Mouse (Mus musculus): Measurements from ENCODE around the gene Fbxo48. TPM values are rescaled to one million over a fixed set of nuclear protein-coding genes. Genes with fewer than 3 reads are reported as not detected.
A peak's percentile ranks its signal among the peaks of the same experiment; 100 is the strongest.

The Fbxo48 gene
- polyA plus RNA-seq (2015; fragmentation: Nextera tagmentation; extraction: Ambion mirVana), result 1.4 and 1.7 TPM in 2 replicates

DNA sequence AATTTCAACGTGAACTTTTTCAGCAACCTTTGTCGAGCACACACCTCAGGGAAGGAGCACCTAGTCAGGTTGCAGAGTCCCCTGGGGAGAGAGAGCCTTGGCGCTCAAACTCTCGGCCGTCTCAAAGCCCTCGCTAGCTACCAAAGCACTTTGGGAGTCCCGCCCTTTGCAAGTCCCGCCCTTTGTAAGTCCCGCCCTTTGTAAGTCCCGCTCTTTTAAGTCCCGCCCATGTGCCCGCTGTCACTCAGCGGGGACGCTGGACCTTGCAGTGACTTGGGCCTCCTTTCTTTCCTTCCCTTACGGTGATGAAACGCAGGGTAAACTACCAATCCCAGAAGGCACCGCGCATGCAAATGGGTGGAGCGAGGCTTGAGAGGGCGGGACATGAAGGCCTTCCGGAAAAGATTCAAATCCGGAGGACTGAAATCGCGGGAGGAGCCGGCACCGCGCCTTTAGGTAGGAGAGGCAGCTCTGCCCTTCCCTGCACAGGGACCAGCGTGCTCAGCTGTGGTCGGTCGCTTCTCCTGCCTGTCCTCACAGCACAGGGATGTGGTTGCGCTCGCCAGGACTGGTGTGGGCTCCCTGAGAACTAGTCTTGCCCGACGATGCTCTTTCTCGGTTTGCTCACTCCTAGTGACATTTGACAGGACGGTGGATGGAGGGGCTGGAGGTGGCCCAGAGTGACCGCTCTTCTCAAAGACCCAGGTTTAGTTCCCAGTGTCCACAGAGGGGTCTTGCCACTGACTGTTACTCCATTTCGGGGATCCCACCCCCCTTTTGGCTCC, at the start of gene Fbxo48:
Gene Fbxo48 (plus strand): TSS at position 400 of the 785 bp plus-strand sequence.
- peak; percentile 100 for ATAC-seq (ENCODE audit: insufficient read depth, low FRiP score, low read depth)
- peak within 1 kb of the TSS; percentile 65 for H3K4me2 ChIP-seq
- peak within 1 kb of the TSS; percentile 58 for H3K4me3 ChIP-seq (replicated peaks)
- under 1% methylated on average over 38 of the region's 38 CpGs for WGBS
- no peaks in the 10 kb centered on the region for H3K36me3 ChIP-seq
- no peaks in the 10 kb centered on the region for H3K4me1 ChIP-seq
- no peaks in the 10 kb centered on the region for H3K9me3 ChIP-seq
- peak within 1 kb of the TSS; percentile 19 for H3K9ac ChIP-seq
- no peaks in the 10 kb centered on the region for H3K27me3 ChIP-seq (replicated peaks)
- H3K27ac ChIP-seq, result peak within 1 kb of the TSS; percentile 38; the same call in 1 of the 2 replicates

DNA sequence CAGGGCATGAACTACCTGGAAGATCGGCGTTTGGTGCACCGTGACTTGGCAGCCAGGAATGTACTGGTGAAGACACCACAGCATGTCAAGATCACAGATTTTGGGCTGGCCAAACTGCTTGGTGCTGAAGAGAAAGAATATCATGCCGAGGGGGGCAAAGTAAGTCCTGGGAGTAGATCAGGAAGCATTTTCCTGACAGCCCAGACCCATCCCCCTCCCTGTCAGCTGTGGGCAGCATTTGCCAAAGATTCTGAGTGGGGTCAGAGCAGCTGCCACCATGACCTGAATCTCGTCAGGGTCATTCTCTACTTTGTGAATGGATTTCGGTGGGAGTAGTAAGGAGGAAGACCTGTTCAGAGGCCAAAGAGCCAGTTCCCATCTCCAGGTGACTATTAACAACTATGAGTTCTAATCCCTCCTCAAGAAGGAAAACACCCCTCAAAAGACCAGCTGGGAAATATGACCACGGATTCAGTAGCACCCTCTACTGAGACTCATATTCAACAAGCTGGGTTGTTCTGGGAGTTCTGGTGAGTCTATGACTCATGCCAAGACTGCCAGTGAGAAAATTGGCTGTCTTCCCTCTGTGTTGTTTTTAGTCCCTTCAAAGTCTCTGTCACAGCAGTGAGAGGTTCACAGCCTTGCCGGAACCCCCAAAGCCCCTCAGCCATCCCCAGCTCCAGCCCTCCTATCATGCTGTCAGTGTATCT, 46.7 kb upstream of the Fbxo48 start:
- WGBS, result 75% methylated on average over 8 of the region's 8 CpGs
- H3K36me3 ChIP-seq, result peaks cover 13% of the 10 kb centered on the region; the same call in 1 of the 2 replicates
- H3K4me3 ChIP-seq (replicated peaks), result no peak overlapping the region
- no peak overlapping the region for H3K27ac ChIP-seq
- ATAC-seq (ENCODE audit: insufficient read depth, low FRiP score, low read depth), result no peak
- no peaks in the 10 kb centered on the region for H3K27me3 ChIP-seq (replicated peaks)
- H3K4me1 ChIP-seq, result no peaks in the 10 kb centered on the region
- no peak overlapping the region for H3K4me2 ChIP-seq
- no peaks in the 10 kb centered on the region for H3K9me3 ChIP-seq
- no peak overlapping the region for H3K9ac ChIP-seq

DNA sequence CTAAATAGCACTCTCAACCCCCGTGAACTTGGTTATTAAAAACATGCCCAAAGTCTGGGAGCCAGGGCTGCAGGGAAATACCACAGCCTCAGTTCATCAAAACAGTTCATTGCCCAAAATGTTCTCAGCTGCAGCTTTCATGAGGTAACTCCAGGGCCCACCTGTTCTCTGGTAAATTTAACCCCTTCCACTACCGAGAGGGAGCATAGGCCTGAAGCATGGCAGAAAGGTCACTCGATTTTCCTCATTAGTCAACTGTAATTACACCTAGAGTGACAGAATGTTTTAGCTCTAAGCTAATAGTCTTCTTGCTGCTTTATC, 46.2 kb upstream of the Fbxo48 start:
- peaks cover 14% of the 10 kb centered on the region for H3K36me3 ChIP-seq
- no peak overlapping the region for H3K9ac ChIP-seq
- WGBS, result 48% methylated on average over 3 of the region's 3 CpGs

DNA sequence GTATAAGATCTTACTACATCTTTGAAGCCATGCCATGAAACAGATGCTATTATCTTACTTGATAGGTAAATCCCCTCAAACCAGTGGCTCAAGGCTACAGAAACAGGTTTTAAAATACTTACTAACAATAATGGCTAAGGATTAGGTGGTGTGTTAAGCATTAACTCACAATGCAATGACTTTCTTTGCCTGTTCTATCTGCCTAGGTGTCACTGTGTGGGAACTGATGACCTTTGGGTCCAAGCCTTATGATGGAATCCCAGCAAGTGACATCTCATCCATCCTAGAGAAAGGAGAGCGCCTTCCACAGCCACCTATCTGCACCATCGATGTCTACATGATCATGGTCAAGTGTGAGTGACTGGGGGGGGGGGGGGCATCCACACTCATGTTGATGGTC, 44.6 kb upstream of the Fbxo48 start:
- H3K4me1 ChIP-seq, result no peaks in the 10 kb centered on the region
- no peak overlapping the region for H3K4me2 ChIP-seq
- H3K9me3 ChIP-seq, result no peaks in the 10 kb centered on the region
- 90% methylated on average over 2 of the region's 2 CpGs for WGBS
- H3K4me3 ChIP-seq (replicated peaks), result no peak overlapping the region
- no peak overlapping the region for H3K27ac ChIP-seq
- ATAC-seq (ENCODE audit: insufficient read depth, low FRiP score, low read depth), result no peak
- H3K36me3 ChIP-seq, result peaks cover 23% of the 10 kb centered on the region
- no peaks in the 10 kb centered on the region for H3K27me3 ChIP-seq (replicated peaks)
- no peak overlapping the region for H3K9ac ChIP-seq

More for the DNA sequence above, 46.2 kb upstream of the Fbxo48 start:
- no peak overlapping the region for H3K4me3 ChIP-seq (replicated peaks)
- H3K4me2 ChIP-seq, result no peak overlapping the region
- H3K27me3 ChIP-seq (replicated peaks), result no peaks in the 10 kb centered on the region
- no peaks in the 10 kb centered on the region for H3K4me1 ChIP-seq
- no peak for ATAC-seq (ENCODE audit: insufficient read depth, low FRiP score, low read depth)
- H3K27ac ChIP-seq, result no peak overlapping the region
- no peaks in the 10 kb centered on the region for H3K9me3 ChIP-seq

DNA sequence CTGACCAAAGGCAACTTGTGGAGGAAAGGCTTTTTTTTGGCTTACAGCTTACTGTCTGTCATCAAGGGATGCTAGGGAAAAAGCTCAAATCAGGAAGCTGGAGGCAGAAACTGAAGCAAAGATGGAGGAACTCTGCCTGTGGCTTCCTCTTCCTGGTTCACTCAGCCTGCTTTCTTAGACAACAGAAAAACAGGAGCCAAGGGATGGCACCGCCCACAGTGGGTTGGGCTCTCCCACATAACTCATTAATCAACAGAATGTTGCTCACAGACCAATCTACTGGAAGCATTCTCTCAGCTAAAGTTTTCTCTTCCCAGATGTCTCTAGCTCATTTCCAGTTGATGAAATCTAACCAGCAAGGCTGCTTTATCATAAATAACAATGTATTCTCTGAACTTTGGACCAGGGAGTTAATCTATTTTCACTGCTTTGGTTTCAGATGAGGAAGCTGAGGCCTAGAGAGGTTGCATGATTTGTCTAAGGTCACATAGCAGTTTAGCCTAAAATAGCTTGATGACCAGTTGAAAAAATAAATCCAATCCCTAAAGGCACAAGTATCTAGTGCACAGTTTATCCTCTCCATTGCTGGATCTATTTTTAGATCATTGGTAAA, 43.6 kb upstream of the Fbxo48 start:
- Histone ChIP-seq H3K27ac (no peak overlapping the region), H3K4me1 (no peaks in the 10 kb centered on the region), H3K4me3 (replicated peaks) (no peak overlapping the region), H3K4me2 (no peak overlapping the region), H3K9me3 (no peaks in the 10 kb centered on the region), H3K27me3 (replicated peaks) (no peaks in the 10 kb centered on the region), H3K9ac (no peak overlapping the region), H3K36me3 (peaks cover 27% of the 10 kb centered on the region)
- WGBS, result 86% methylated on average over 1 of the region's 1 CpGs
- ATAC-seq (ENCODE audit: insufficient read depth, low FRiP score, low read depth), result no peak

DNA sequence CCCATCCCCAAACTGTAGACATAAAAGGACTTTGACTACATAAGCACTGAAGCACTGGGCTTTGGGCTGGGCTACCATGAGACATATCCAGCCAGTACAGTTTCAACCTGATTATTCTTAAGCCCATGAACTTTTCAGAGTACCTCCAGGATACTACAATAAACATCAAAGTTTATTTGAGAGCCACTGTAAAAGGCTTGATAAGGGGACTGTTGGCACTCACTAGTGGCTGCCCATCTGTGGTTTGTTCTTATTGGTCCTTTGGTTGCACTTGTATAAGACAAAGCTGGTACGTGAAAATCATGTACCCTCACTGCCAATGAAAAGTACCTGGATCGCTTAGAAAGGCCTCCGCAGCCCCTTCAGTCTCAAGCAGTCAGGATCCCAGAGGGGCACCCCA, 36.4 kb upstream of the Fbxo48 start:
- no peaks in the 10 kb centered on the region for H3K9me3 ChIP-seq
- no peak overlapping the region for H3K9ac ChIP-seq
- H3K27me3 ChIP-seq (replicated peaks), result no peaks in the 10 kb centered on the region
- H3K4me3 ChIP-seq (replicated peaks), result no peak overlapping the region
- peaks cover 14% of the 10 kb centered on the region for H3K36me3 ChIP-seq
- WGBS, result 68% methylated on average over 3 of the region's 3 CpGs
- ATAC-seq (ENCODE audit: insufficient read depth, low FRiP score, low read depth), result no peak
- no peaks in the 10 kb centered on the region for H3K4me1 ChIP-seq
- H3K27ac ChIP-seq, result no peak overlapping the region
- no peak overlapping the region for H3K4me2 ChIP-seq

DNA sequence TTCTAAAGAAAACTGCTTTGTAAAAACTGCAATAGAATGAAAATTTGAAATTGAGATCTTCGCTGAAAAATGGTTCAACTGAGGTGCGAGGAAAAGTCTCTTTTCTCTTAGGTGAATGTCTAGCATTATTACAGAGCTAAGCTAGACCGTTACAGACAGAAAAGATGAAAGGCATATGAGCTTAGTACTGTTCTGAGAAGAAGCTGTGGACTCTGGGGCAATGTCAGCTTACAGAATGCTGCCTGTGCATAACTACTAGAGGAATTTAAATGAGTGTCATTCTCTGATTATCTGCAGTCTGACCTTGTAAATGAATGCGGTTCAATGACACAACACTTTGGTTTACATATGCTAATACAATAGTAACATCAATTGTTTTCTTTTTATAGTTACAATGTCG, 35.3 kb upstream of the Fbxo48 start:
- H3K27ac ChIP-seq, result no peak overlapping the region
- ATAC-seq (ENCODE audit: insufficient read depth, low FRiP score, low read depth), result no peak
- no peak overlapping the region for H3K4me3 ChIP-seq (replicated peaks)
- H3K9me3 ChIP-seq, result no peaks in the 10 kb centered on the region
- no peaks in the 10 kb centered on the region for H3K4me1 ChIP-seq
- H3K27me3 ChIP-seq (replicated peaks), result no peaks in the 10 kb centered on the region
- peaks cover 9% of the 10 kb centered on the region for H3K36me3 ChIP-seq
- H3K4me2 ChIP-seq, result no peak overlapping the region
- 76% methylated on average over 5 of the region's 5 CpGs for WGBS
- no peak overlapping the region for H3K9ac ChIP-seq

DNA sequence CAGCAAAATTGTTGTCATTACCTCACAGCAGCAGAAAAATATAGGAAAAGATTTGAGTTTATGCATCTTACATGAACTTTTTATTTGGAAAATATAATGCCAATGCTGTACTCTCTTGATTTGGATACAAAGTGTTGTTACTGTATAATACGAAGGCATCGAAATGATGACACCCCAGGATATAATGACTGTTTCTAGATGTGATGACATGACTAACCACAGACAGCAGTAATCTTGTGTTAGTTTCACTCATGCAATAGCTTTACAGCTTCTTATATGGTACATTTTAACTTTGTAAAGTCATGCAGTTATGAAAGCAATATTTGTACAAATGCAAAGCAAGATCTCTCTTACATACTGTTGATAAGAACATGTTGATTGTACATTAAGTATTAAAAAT, 33.7 kb upstream of the Fbxo48 start:
- Histone ChIP-seq H3K9ac (no peak overlapping the region), H3K9me3 (no peaks in the 10 kb centered on the region), H3K27ac (no peak overlapping the region), H3K36me3 (no peaks in the 10 kb centered on the region), H3K4me2 (no peak overlapping the region), H3K27me3 (replicated peaks) (no peaks in the 10 kb centered on the region), H3K4me3 (replicated peaks) (no peak overlapping the region), H3K4me1 (no peaks in the 10 kb centered on the region)
- WGBS, result 96% methylated on average over 2 of the region's 2 CpGs
- ATAC-seq (ENCODE audit: insufficient read depth, low FRiP score, low read depth), result no peak

DNA sequence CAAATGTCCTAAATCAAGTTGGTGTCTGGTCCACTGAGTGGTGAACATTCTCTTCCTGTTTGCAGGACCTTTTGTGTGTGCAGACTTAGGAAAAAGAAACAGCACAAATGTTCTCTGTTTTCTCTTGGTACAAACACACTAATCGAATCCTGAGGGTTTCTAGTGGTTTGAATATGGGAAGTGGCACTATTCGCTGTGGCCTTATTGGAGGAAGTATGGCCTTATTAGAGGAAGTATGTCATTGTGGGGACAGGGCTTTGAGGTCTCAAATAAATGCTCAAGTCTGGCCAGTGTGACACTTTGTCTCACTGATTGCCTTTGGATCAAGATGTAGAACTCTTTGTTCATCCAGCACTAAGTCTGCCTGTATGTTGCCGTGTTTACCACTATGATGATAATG, 19.0 kb upstream of the Fbxo48 start:
- Histone ChIP-seq H3K36me3 (no peaks in the 10 kb centered on the region), H3K4me1 (no peaks in the 10 kb centered on the region), H3K9me3 (no peaks in the 10 kb centered on the region), H3K4me3 (replicated peaks) (no peak overlapping the region), H3K27ac (no peak overlapping the region), H3K27me3 (replicated peaks) (no peaks in the 10 kb centered on the region), H3K4me2 (no peak overlapping the region), H3K9ac (no peak overlapping the region)
- ATAC-seq (ENCODE audit: insufficient read depth, low FRiP score, low read depth), result no peak
- WGBS, result 86% methylated on average over 3 of the region's 3 CpGs

DNA sequence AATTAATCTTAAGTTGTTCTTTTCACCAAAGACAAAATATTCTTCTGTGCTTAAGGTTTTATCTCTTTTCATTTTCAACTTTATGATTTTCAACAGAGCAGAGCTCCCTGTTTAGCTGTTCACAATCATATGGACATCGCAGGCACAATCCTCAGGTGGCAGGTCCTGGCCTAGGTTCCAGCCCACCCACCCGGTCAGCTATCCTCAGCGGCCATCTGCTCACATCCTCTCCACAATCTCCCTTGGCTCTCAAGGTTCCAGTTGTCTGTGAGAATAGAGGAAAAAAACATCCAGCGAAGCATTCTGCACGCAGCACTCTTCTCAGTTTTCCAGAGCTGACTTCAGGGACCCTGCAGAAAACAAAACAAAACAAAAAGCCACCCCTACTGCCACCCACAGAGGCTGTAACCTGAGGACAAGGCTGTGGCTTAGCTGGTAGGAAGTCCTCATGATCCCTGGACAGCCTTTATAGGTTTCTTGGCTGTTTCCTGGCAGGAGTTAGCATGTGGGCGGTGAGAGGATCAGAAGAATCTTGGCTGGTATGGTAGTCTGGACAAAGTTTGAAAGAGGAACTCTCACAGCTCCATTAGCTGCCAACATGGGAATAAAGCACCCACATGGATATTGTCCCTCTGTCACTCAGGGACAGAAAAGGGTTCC, 15.5 kb upstream of the Fbxo48 start:
- Histone ChIP-seq H3K9me3 (no peaks in the 10 kb centered on the region), H3K36me3 (no peaks in the 10 kb centered on the region), H3K9ac (no peak overlapping the region), H3K4me3 (replicated peaks) (no peak overlapping the region), H3K27ac (no peak overlapping the region), H3K4me1 (no peaks in the 10 kb centered on the region), H3K4me2 (no peak overlapping the region), H3K27me3 (replicated peaks) (no peaks in the 10 kb centered on the region)
- 84% methylated on average over 6 of the region's 6 CpGs for WGBS
- no peak for ATAC-seq (ENCODE audit: insufficient read depth, low FRiP score, low read depth)

DNA sequence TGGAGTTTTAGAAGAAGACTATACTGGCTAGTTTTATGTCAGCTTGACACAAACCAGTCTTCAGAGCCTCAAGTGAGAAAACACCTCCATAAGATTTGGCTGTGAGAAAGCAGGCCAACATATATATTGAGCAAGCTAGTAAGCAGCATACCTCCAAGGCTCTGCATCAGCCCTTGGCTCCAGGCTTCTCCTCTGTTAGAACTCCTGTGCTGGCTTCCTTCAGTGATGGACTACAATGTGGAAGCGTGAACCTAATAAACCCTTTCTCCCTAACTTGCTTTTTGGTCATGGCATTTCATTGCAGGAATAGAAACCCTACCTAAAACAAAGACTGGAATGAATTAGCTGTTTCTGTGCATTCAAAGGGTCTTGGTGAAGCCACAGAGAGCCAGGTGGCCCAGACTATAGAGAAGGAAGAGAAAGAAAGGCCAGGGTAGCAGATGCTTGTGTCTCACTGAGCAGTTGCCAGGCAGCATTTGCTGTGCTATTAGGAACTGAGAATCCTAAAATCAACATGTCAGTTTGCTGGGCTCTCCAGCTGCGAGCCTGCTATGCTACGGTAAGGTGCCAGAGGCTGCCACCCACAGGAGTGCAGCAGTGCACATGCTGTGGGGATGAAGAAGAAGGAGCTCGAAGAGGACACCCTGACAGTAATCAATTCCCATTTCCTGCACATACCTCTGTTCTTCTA, 9.9 kb upstream of the Fbxo48 start:
- no peak overlapping the region for H3K4me2 ChIP-seq
- no peaks in the 10 kb centered on the region for H3K9me3 ChIP-seq
- no peak for ATAC-seq (ENCODE audit: insufficient read depth, low FRiP score, low read depth)
- no peak overlapping the region for H3K4me3 ChIP-seq (replicated peaks)
- no peak overlapping the region for H3K9ac ChIP-seq
- no peaks in the 10 kb centered on the region for H3K27me3 ChIP-seq (replicated peaks)
- 62% methylated on average over 4 of the region's 4 CpGs for whole genome bisulfite sequencing
- H3K4me1 ChIP-seq, result no peaks in the 10 kb centered on the region
- no peaks in the 10 kb centered on the region for H3K36me3 ChIP-seq
- H3K27ac ChIP-seq, result no peak overlapping the region
